Mouse (Mus musculus) C2C12 (cell line): ENCODE measurements around the gene Foxn4.

ENCODE experiments used
- CTCF ChIP-seq: IDR thresholded peaks from one replicate; pipeline ENCODE4 v1.5.1; 2011; ENCODE audit not compliant: control insufficient read depth, insufficient read depth, insufficient read length
- MAX ChIP-seq: IDR thresholded peaks from one replicate; pipeline ENCODE4 v1.6.1; 2011; ENCODE audit warnings: mild to moderate bottlenecking, control low read depth
- MYOG ChIP-seq: IDR thresholded peaks from one replicate; pipeline ENCODE4 v1.6.1; 2011; ENCODE audit not compliant: control insufficient read depth, insufficient read length; ENCODE audit errors: extremely low read depth
- USF1 ChIP-seq: IDR thresholded peaks from one replicate; pipeline ENCODE4 v1.6.1; 2011; ENCODE audit warnings: low read depth, mild to moderate bottlenecking, control low read depth, moderate library complexity

- TF ChIP-seq MYOG (no peak), CTCF (no peak), USF1 (no peak), MAX (no peak)
Observed at GRCm38 (mm10) chr5:114303166-114303565, 29.6 kb upstream of the Foxn4 start.
